Mouse (Mus musculus) ES-E14 (cell line): ENCODE results near the gene Rora. TPM values are rescaled to one million over a fixed set of nuclear protein-coding genes. Genes with fewer than 3 reads are reported as not detected.

ENCODE experiments used
- DNase-seq: peaks from one replicate; pipeline ENCODE4 v3.0.0-alpha.2; 2013; ENCODE audit warnings: low read depth, low spot score
- H3K27ac ChIP-seq: 2 replicates; pipeline ENCODE4 v1.5.1; 2012; ENCODE audit warnings: low read depth, mild to moderate bottlenecking, low read length, moderate library complexity, mixed read lengths; ENCODE audit not compliant: poor library complexity, insufficient read depth, severe bottlenecking
- H3K36me3 ChIP-seq: 2 replicates; pipeline ENCODE4 v1.6.1; 2012; ENCODE audit warnings: mild to moderate bottlenecking, low read length, moderate library complexity, mixed read lengths; ENCODE audit not compliant: control insufficient read depth, poor library complexity, insufficient read depth, severe bottlenecking
- H3K4me1 ChIP-seq, 2 experiments: fragments of 150-350 bp in 1 of 2; sonication (generic) in 1 of 2; 2 replicates each; pipeline ENCODE4 v1.6.1; 2012; ENCODE audit warnings: low read length in 2 of 2, mild to moderate bottlenecking in 1 of 2, mixed read lengths in 1 of 2; ENCODE audit not compliant: control insufficient read depth in 2 of 2, insufficient read depth in 2 of 2, poor library complexity in 1 of 2
- H3K4me3 ChIP-seq, 2 experiments: fragments of 150-350 bp in 1 of 2; sonication (generic) in 1 of 2; 2 replicates each; pipeline ENCODE4 v1.5.1; 2012; ENCODE audit warnings: low read length in 2 of 2, low read depth in 1 of 2, mild to moderate bottlenecking in 1 of 2, mixed read lengths in 1 of 2; ENCODE audit not compliant: insufficient read depth in 1 of 2, poor library complexity in 1 of 2, severe bottlenecking in 1 of 2
- H3K9ac ChIP-seq: 2 replicates; pipeline ENCODE4 v1.6.1; 2012; ENCODE audit warnings: low read depth, mild to moderate bottlenecking, low read length, mixed read lengths; ENCODE audit not compliant: poor library complexity, insufficient read depth, severe bottlenecking
- H3K9me3 ChIP-seq: fragments of 150-350 bp; sonication (generic); 2 replicates; pipeline ENCODE4 v1.6.1; 2012; ENCODE audit warnings: low read depth, mild to moderate bottlenecking, low read length; ENCODE audit not compliant: control insufficient read depth, insufficient read depth
- CHD2 ChIP-seq: IDR thresholded peaks from 2 replicates; pipeline ENCODE4 v1.6.1; 2014; ENCODE audit warnings: mild to moderate bottlenecking, low read depth, low read length, inconsistent platforms
- HCFC1 ChIP-seq: IDR thresholded peaks from 2 replicates; pipeline ENCODE4 v1.6.1; 2012; ENCODE audit warnings: low read length, inconsistent platforms, borderline replicate concordance; ENCODE audit not compliant: insufficient read depth
- MAFK ChIP-seq: IDR thresholded peaks from 2 replicates; pipeline ENCODE4 v1.6.1; 2014; ENCODE audit warnings: mild to moderate bottlenecking, low read depth, low read length, inconsistent platforms; ENCODE audit not compliant: insufficient read depth
- ZC3H11A ChIP-seq: IDR thresholded peaks from 2 replicates; pipeline ENCODE4 v1.6.1; 2012; ENCODE audit warnings: low read depth, mild to moderate bottlenecking, inconsistent platforms, low read length, borderline replicate concordance
- ZNF384 ChIP-seq: IDR thresholded peaks from 2 replicates; pipeline ENCODE4 v1.6.1; 2012; ENCODE audit warnings: low read depth, low read length, inconsistent platforms
- in situ Hi-C, 2 experiments: fragments of 600-800 bp; cut with MboI; formaldehyde crosslinking; loops; one replicate each; pipeline ENCODE4 v1.15.1; 2025; ENCODE audit warnings: low sequenced_read_pairs in 2 of 2, inconsistent platforms in 1 of 2; ENCODE audit not compliant: unreplicated experiment in 2 of 2
- total RNA-seq: library from RNA; depleted of rRNA; stranded (reverse); fragments of 300-350 nt; gene quantifications from 2 replicates; pipeline ENCODE4 v1.2.3, GENCODE M21; 2012

Rora gene
- total RNA-seq, 1 experiment: 2.1 TPM

DNA sequence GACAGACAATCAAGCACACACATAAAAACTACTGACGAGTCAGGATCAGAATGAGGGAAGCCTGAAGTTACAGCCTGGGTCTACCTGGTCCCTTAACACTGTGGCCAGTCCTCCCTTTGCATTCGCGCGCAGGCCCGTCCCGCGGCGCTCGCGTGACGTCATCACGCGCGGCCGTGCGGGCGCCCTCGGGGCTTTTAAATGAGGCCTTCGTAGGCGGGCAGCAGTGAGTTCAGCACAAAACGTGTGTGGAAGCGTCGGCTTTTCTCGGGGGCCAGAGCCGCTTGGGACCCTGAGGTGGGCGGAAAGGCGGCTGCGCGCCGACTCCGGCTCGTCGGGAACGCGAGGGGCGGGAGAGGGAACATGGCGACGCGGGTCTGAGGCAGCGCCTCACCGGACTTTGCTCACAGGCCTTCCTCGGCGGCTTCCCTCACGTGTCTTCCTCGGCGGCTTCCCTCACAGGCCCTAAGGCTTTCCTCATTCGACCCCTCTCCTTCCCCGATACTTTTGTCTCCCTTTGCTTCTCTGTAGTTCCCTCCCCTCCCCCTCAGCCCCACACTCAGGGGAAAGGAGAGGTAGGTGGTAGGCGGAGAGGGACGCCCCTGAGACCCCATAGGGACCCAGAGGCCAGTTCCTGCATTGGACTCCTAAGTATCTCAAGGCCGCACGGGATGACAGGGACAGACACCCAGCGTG, 744.3 kb downstream of the Rora start, which contains the start of gene Ice2:
Gene Ice2, plus strand, starts transcription at position 147 of the 693 bp plus-strand sequence.
- Histone ChIP-seq H3K9ac (peak within 1 kb of the TSS; percentile 98), H3K36me3 (no peaks in the 10 kb centered on the region), H3K9me3 (no peaks in the 10 kb centered on the region), H3K27ac (peak within 1 kb of the TSS; percentile 61; the same call in 1 of the 2 replicates), H3K4me3 (peak within 1 kb of the TSS; percentile 83 to 94), H3K4me1 (peaks cover 0 to 2% of the 10 kb centered on the region in 2 experiments; a peak in 1 of 4 replicates)
- in situ Hi-C loops: no loop called here
- peak; percentile 48 for DNase-seq
- TF ChIP-seq HCFC1: 0 out of 2 replicates have a peak, but pooled peaks have one; percentile 17
- no peak for TF ChIP-seq ZC3H11A

DNA sequence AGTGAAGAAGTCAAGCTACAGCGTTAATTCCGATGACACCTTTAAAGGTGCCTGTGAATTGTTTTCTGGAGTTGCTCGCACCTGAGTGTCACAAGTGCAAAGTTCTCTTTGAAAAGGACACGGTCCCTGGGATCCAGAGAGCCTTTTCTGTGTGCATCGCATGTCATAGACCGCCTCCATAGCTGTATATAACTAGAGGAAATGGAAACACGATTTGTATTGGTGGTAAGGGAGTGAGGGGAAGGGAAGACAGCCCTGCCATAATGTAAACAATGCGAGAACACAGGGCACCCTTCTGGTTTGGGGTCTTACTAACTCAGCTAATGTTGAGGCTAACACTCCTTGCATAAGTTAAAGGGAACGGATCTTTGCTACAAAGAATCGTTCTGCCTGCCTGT, 744.9 kb downstream of the Rora start:
- in situ Hi-C loops: no loop called here
- H3K9ac ChIP-seq: peak overlapping the region; percentile 98
- TF ChIP-seq MAFK: no peak
- no peak for TF ChIP-seq CHD2
- no peak for TF ChIP-seq HCFC1
- no peak for TF ChIP-seq ZC3H11A
- TF ChIP-seq ZNF384: no peak
- DNase-seq: no peak
- no peaks in the 10 kb centered on the region for H3K36me3 ChIP-seq
- no peak overlapping the region; the same call in 1 of the 2 replicates for H3K27ac ChIP-seq
- peak overlapping the region; percentile 83 to 94 for H3K4me3 ChIP-seq
- no peaks in the 10 kb centered on the region for H3K9me3 ChIP-seq
- H3K4me1 ChIP-seq: peaks cover 0 to 2% of the 10 kb centered on the region in 2 experiments; a peak in 1 of 4 replicates

DNA sequence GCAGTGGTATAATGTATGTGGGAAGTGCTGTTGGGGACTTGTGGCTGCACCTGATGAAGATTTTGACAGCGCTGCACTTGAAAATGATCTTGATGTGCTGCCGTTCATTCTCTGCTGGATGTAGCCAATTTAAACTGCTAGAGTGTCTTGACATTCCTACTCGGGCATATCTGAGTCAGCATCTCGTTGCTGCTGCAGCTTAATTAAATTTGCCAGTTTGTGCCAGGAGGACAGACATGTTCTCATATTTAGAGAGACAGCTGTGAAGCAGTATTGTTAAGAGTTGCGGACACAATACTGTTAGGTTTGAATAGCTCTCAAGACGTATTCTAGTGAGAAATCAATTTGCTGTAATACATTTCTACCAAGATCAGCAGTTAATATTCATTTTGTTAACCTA, 751.1 kb downstream of the Rora start:
- Histone ChIP-seq H3K4me3 (no peak overlapping the region), H3K36me3 (no peaks in the 10 kb centered on the region), H3K27ac (no peak overlapping the region), H3K9ac (no peak overlapping the region), H3K4me1 (no peaks in the 10 kb centered on the region), H3K9me3 (no peaks in the 10 kb centered on the region)
- TF ChIP-seq HCFC1: no peak
- TF ChIP-seq ZC3H11A: no peak
- TF ChIP-seq CHD2: no peak
- no peak for TF ChIP-seq MAFK
- no peak for TF ChIP-seq ZNF384
- in situ Hi-C loops: no loop called here
- no peak for DNase-seq

DNA sequence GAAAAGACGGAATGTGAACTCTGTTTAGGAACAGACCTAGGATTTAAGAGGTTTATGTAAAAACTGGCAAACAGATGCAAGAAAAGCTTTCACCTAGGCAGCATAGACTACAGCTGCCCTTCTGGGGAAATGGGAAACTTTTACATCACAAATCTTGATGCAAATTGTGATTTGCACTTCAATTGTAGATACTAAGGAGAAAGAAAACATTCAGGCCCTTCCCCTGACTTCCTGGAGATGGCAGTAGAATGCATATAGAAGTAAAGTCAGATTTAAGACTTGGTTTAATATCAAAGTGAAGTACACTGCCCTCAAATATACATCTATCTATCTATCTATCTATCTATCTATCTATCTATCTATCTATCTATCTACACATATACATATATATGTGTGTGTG, 765.9 kb downstream of the Rora start:
- no peaks in the 10 kb centered on the region for H3K9me3 ChIP-seq
- no peak overlapping the region for H3K27ac ChIP-seq
- H3K4me1 ChIP-seq: peaks cover 0 to 2% of the 10 kb centered on the region in 2 experiments; a peak in 2 of 4 replicates
- no peak overlapping the region for H3K4me3 ChIP-seq
- in situ Hi-C loops: no loop called here
- no peak overlapping the region for H3K9ac ChIP-seq
- TF ChIP-seq ZC3H11A (no peak), ZNF384 (no peak), MAFK (no peak), CHD2 (no peak), HCFC1 (no peak)
- DNase-seq: no peak
- H3K36me3 ChIP-seq: peaks cover 7% of the 10 kb centered on the region
